Mouse (Mus musculus): Measurements from ENCODE around the gene Llph. TPM values are rescaled to one million over a fixed set of nuclear protein-coding genes. Genes with fewer than 3 reads are reported as not detected.

Gene Llph
- polyA plus RNA-seq, 1 experiment from 2014 or later = 59.0 TPM

DNA sequence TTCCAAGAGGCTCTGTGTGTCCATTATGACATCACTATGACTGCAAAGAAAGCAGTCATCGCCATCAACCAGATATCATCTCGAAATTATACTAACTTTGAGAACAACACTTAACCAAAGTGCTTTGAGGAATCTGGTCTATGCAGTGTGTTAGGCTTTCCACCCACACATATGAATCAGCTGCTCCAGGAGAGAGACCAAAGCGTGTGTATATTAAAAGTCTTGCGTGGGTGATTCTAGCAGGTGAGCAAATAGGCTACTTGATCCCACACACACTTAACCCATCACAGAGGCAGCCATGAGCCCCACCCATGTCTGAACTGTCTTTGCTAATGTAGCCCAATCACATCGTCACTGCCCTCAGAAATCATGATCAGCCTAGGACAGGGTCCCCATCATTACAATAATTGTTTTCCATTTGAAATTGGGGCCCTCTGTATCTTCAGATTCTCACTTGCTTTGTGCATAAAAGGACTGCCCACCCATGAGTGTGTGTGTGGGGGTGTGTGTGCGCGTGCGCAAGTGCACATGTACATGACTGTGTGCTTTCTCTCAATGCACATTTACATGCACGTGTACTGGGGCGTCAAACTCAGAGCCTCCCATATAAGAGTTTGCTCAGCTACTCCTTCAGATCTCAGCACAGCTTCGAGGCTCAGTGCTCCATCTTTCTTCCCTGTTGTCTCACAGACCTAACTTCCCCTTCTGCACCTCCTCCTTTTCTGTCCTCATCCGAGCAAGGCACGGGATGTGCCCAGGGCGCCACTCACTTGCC lies 29.6 kb upstream of the Llph start:
- H3K36me3 ChIP-seq (ENCODE audit: control insufficient read depth, insufficient read depth, low read length) = no peaks in the 10 kb centered on the region
- WGBS = 81% methylated on average over 14 of the region's 14 CpGs
- no peak for ATAC-seq (replicated peaks; ENCODE audit: low FRiP score)

DNA sequence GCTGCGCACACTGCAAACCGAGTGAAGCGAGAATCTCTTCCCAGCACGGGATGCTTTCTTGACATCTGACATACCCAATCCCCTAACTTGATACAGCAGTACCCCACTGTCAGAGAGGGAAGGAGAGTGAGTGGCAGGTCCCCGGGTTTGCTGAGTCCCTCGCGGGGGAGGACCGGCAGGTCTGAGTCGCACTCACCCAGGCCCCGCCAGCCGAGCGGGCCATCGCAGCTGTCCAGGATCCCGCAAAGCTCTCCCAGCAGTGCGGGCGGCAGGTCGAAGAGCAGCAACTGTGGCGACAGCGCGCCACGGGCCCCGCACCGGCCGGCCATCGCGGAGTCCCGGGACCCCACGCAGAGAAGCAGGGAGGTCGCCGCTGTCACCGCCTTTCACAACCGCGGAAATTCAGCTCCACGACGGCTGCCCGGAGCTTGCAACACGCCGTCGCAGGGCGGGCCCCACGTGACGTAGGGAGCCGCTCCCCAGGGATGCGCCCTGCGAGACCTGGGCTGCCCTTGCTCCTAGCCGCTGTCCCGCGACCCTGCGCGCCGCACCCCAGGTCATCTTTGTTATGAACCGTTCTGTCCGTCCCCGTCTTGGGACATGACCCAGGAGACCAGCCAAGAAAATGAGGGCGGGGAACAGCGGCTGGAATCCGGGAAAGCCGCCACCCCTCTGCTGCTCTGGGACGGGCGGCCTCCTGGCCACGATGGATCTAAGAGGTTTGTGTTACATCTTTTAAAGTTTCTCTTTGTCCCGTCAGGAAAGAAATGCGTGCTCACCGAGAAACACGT lies 25.5 kb upstream of the Llph start, which contains the start of gene Tmbim4:
Tmbim4 (plus strand) TSS at position 460 of the 791 bp plus-strand sequence.
- Histone ChIP-seq H3K9me3 (ENCODE audit: control insufficient read depth, low read length) (no peaks in the 10 kb centered on the region), H3K27ac (ENCODE audit: low read depth, low read length) (no peak within 1 kb of the TSS), H3K4me1 (replicated peaks; ENCODE audit: control insufficient read depth, insufficient read depth, low read length) (peaks cover 5% of the 10 kb centered on the region; the same call in 1 of the 2 replicates), H3K36me3 (ENCODE audit: control insufficient read depth, insufficient read depth, low read length) (no peaks in the 10 kb centered on the region), H3K4me2 (ENCODE audit: low read depth, low read length, severe bottlenecking) (peak within 1 kb of the TSS; percentile 76), H3K9ac (ENCODE audit: low read length) (peak within 1 kb of the TSS; percentile 53), H3K4me3 (ENCODE audit: low read depth, low read length) (peak within 1 kb of the TSS; percentile 46), H3K27me3 (ENCODE audit: control insufficient read depth, insufficient read depth, low read length) (peaks cover 12% of the 10 kb centered on the region)
- ATAC-seq (replicated peaks; ENCODE audit: low FRiP score) (peak; percentile 60; the same call in 1 of the 2 replicates), DNase-seq (ENCODE audit: low spot score) (peak; percentile 75)
- WGBS = 2% methylated on average over 65 of the region's 65 CpGs

More for the DNA sequence above, 29.6 kb upstream of the Llph start:
- no peak overlapping the region for H3K4me2 ChIP-seq (ENCODE audit: low read depth, low read length, severe bottlenecking)
- H3K4me1 ChIP-seq (replicated peaks; ENCODE audit: control insufficient read depth, insufficient read depth, low read length) = peaks cover 5% of the 10 kb centered on the region; the same call in 1 of the 2 replicates
- no peak overlapping the region for H3K9ac ChIP-seq (ENCODE audit: low read length)
- H3K27ac ChIP-seq (ENCODE audit: low read depth, low read length) = no peak overlapping the region
- no peak overlapping the region for H3K4me3 ChIP-seq (ENCODE audit: low read depth, low read length)
- H3K27me3 ChIP-seq (ENCODE audit: control insufficient read depth, insufficient read depth, low read length) = peaks cover 12% of the 10 kb centered on the region
- no peak for DNase-seq (ENCODE audit: low spot score)
- H3K9me3 ChIP-seq (ENCODE audit: control insufficient read depth, low read length) = no peaks in the 10 kb centered on the region

DNA sequence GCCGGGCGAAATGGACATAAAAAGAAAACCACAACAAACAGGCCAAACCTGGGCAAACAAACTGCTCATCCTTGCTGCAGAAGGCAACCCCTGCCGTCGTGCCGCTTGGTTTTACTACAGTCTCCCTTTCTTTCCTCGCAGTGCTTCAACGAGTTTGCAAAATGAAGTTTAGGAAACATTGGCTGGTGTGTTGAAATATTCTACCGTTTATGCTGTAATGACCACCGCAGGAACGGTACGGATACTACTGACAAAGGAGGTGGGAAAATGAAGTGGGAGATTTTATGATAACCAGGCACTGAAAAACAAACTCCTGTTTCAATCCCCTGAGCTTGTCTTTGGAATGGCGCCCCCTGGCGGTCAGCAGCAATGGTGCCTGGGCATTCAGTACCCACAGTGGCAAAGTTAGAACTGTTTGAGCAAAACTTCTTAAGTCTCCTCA lies 24.9 kb upstream of the Llph start, which contains the start of gene Irak3:
Irak3 (minus strand) TSS at position 170 of the 442 bp plus-strand sequence.
- ATAC-seq (replicated peaks; ENCODE audit: low FRiP score) = no peak

DNA sequence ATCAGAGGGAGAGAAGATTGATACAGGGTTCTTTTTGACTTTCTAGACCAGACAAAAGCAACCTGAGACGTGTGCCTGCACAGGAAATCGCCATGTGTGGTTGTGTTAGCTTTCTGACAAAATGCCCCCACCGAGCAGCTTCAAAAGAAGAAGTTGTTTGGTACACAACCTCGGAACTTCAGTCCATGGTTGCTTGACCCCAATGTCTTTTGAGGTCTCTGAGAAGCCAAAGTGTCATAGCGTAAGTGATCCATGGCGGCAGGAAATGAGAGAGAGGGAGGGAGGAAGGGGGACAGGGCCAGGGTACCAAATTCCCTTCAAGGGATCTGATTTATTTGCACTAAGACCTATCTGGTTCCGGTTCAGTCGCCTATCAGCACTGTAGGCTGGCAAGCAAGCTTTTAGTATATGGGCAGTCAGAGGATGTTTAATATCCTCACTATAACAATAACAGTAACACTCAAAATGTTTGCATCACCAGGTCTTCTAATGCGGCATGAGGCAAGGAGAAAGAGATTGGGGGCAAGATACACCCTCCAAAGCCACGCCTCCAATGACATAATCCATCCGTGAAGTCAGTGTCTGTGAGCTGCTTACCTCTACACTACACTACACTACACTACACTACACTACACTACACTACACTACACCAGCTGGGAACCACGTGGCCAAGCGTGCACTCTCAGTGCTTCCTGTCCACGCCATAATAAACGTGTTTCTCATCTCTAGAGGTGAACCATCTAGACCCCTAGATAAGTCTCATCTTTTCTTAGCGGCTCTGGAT lies 24.2 kb upstream of the Llph start:
- Histone ChIP-seq H3K9me3 (ENCODE audit: control insufficient read depth, low read length) (no peaks in the 10 kb centered on the region), H3K27me3 (ENCODE audit: control insufficient read depth, insufficient read depth, low read length) (peaks cover 12% of the 10 kb centered on the region), H3K4me2 (ENCODE audit: low read depth, low read length, severe bottlenecking) (no peak overlapping the region; the same call in 1 of the 2 replicates), H3K27ac (ENCODE audit: low read depth, low read length) (no peak overlapping the region), H3K4me3 (ENCODE audit: low read depth, low read length) (no peak overlapping the region), H3K9ac (ENCODE audit: low read length) (no peak overlapping the region), H3K4me1 (replicated peaks; ENCODE audit: control insufficient read depth, insufficient read depth, low read length) (peaks cover 5% of the 10 kb centered on the region; the same call in 1 of the 2 replicates), H3K36me3 (ENCODE audit: control insufficient read depth, insufficient read depth, low read length) (no peaks in the 10 kb centered on the region)
- no peak for DNase-seq (ENCODE audit: low spot score)
- 73% methylated on average over 16 of the region's 16 CpGs for WGBS
- no peak for ATAC-seq (replicated peaks; ENCODE audit: low FRiP score)

More for the DNA sequence above, 24.9 kb upstream of the Llph start, which contains the start of gene Irak3:
- peak within 1 kb of the TSS; percentile 53 for H3K9ac ChIP-seq (ENCODE audit: low read length)
- H3K27me3 ChIP-seq (ENCODE audit: control insufficient read depth, insufficient read depth, low read length) = peaks cover 12% of the 10 kb centered on the region
- no peaks in the 10 kb centered on the region for H3K9me3 ChIP-seq (ENCODE audit: control insufficient read depth, low read length)
- H3K4me2 ChIP-seq (ENCODE audit: low read depth, low read length, severe bottlenecking) = peak within 1 kb of the TSS; percentile 76
- H3K4me1 ChIP-seq (replicated peaks; ENCODE audit: control insufficient read depth, insufficient read depth, low read length) = peaks cover 5% of the 10 kb centered on the region; the same call in 1 of the 2 replicates
- H3K36me3 ChIP-seq (ENCODE audit: control insufficient read depth, insufficient read depth, low read length) = no peaks in the 10 kb centered on the region
- H3K27ac ChIP-seq (ENCODE audit: low read depth, low read length) = no peak within 1 kb of the TSS
- 1% methylated on average over 13 of the region's 13 CpGs for WGBS
- peak within 1 kb of the TSS; percentile 46 for H3K4me3 ChIP-seq (ENCODE audit: low read depth, low read length)
- peak; percentile 89 for DNase-seq (ENCODE audit: low spot score)

DNA sequence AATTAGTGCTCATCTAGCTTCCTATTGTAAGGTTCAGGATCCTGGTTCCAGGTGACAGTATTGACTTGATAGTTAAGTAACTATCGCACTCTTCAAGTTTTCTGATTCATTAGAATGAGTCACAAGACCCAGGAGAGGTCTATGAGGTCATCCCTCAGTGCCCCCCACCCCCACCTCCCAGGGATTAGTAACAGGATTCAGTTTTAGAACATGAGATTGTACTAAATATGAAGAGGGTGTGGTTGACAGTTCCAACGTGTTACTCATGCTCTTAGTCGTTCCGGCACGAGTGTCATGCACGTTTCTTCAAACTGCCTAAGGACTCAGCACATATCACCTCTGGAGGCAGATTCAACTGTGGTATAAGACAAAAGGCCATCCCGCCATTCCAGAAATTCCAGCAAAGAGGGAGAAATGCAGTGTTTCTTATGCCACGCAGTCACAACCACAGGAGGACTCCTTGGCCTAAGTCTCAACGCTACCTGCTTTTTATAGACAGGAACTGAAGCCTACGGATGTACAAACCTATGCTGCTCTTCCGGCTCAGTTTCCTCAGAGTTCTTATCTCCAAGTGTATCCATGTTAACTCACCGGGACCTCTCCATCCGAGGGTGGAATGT lies 22.2 kb upstream of the Llph start:
- H3K27me3 ChIP-seq (ENCODE audit: control insufficient read depth, insufficient read depth, low read length) = peaks cover 12% of the 10 kb centered on the region
- DNase-seq (ENCODE audit: low spot score) = no peak
- peaks cover 5% of the 10 kb centered on the region; the same call in 1 of the 2 replicates for H3K4me1 ChIP-seq (replicated peaks; ENCODE audit: control insufficient read depth, insufficient read depth, low read length)
- H3K4me2 ChIP-seq (ENCODE audit: low read depth, low read length, severe bottlenecking) = no peak overlapping the region
- H3K36me3 ChIP-seq (ENCODE audit: control insufficient read depth, insufficient read depth, low read length) = no peaks in the 10 kb centered on the region
- H3K4me3 ChIP-seq (ENCODE audit: low read depth, low read length) = no peak overlapping the region
- no peak for ATAC-seq (replicated peaks; ENCODE audit: low FRiP score)
- H3K9ac ChIP-seq (ENCODE audit: low read length) = no peak overlapping the region
- no peak overlapping the region for H3K27ac ChIP-seq (ENCODE audit: low read depth, low read length)
- 85% methylated on average over 13 of the region's 13 CpGs for WGBS
- H3K9me3 ChIP-seq (ENCODE audit: control insufficient read depth, low read length) = no peaks in the 10 kb centered on the region

DNA sequence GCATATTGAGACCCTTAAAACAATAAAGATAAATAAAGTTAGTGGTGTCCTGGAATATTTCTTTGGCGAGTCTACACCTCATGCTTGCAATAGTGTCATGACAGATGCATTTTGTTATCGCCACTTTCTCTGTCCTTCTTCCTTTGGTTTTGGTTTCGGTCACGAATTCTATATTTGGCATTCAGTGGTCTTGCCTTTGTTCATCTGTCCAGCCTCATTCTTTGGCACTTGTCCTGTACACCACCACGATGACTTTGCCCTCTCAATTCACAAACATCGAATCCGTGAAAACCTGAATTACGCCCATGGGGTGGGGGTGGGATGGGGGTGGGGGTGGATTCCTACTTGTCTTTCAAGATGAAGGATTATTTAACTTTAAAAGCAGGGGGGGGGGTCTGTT lies 18.9 kb upstream of the Llph start:
- H3K9me3 ChIP-seq (ENCODE audit: control insufficient read depth, low read length) = no peaks in the 10 kb centered on the region; the same call in 1 of the 2 replicates
- 90% methylated on average over 8 of the region's 8 CpGs for WGBS
- no peaks in the 10 kb centered on the region for H3K36me3 ChIP-seq (ENCODE audit: control insufficient read depth, insufficient read depth, low read length)
- no peak overlapping the region for H3K27ac ChIP-seq (ENCODE audit: low read depth, low read length)
- DNase-seq (ENCODE audit: low spot score) (no peak), ATAC-seq (replicated peaks; ENCODE audit: low FRiP score) (peak; percentile 47; the same call in 1 of the 2 replicates)
- H3K27me3 ChIP-seq (ENCODE audit: control insufficient read depth, insufficient read depth, low read length) = no peaks in the 10 kb centered on the region
- H3K4me1 ChIP-seq (replicated peaks; ENCODE audit: control insufficient read depth, insufficient read depth, low read length) = no peaks in the 10 kb centered on the region
- H3K9ac ChIP-seq (ENCODE audit: low read length) = no peak overlapping the region
- H3K4me2 ChIP-seq (ENCODE audit: low read depth, low read length, severe bottlenecking) = no peak overlapping the region
- no peak overlapping the region for H3K4me3 ChIP-seq (ENCODE audit: low read depth, low read length)

DNA sequence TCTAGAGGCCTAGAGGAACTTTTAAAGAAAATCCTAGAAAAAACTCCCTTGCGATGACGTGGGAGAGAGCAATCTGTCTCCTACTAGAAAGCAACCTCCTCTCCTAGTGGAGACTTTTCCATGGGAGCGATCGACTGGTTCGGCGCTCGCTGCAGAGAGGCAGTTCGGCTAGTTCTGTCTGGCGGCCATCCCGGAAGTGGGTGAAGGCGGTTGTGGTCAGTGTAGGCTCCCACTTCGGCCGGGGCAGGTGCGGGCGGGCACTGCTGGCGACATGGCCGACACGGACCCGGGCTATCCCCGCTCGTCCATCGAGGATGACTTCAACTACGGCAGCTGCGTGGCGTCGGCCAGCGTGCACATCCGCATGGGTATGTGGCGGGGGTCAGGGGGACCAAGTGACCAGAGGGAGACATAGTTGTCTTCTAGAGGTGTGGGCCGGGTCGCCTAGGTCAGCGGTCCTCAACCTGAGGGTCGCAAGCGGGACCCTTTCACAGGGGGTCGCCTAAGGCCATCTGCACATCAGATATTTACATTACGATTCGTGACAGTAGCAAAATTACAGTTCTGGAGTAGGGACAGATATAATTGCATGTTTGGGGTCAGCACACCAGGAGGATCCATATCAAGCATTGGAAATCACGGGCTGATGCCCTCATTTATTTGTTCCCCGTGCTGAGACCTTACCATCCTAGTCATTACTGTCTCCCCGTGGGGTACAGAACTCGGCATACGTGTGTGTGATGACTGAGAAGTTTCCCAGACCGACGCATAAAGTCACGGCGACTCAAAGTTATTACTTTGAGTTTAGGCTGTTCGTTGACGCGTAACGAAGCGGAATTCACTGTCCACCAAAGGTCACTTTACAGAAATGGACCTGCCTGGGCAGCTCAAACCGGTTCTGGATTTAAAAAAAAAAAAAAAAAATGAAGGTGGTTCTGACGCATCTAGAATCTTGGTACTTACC lies 18.0 kb upstream of the Llph start:
- no peak overlapping the region for H3K27ac ChIP-seq (ENCODE audit: low read depth, low read length)
- H3K36me3 ChIP-seq (ENCODE audit: control insufficient read depth, insufficient read depth, low read length) = no peaks in the 10 kb centered on the region
- H3K4me2 ChIP-seq (ENCODE audit: low read depth, low read length, severe bottlenecking) = peak overlapping the region; percentile 76
- H3K4me3 ChIP-seq (ENCODE audit: low read depth, low read length) = peak overlapping the region; percentile 86
- H3K27me3 ChIP-seq (ENCODE audit: control insufficient read depth, insufficient read depth, low read length) = no peaks in the 10 kb centered on the region
- peak; percentile 91 for ATAC-seq (replicated peaks; ENCODE audit: low FRiP score)
- DNase-seq (ENCODE audit: low spot score) = peak; percentile 93
- H3K9me3 ChIP-seq (ENCODE audit: control insufficient read depth, low read length) = no peaks in the 10 kb centered on the region; the same call in 1 of the 2 replicates
- 6% methylated on average over 53 of the region's 53 CpGs for WGBS
- H3K4me1 ChIP-seq (replicated peaks; ENCODE audit: control insufficient read depth, insufficient read depth, low read length) = no peaks in the 10 kb centered on the region
- H3K9ac ChIP-seq (ENCODE audit: low read length) = peak overlapping the region; percentile 76
